Mouse (Mus musculus) neural tube, embryonic 12.5 days (tissue): ENCODE measurements around the gene Emc10. TPM values are rescaled to one million over a fixed set of nuclear protein-coding genes. Genes with fewer than 3 reads are reported as not detected.

Experiments
- ATAC-seq: fragments of 200-750 bp; cut with Nextera tagmentation; 2 replicates; pipeline ENCODE4 v1.8.0; 2017; ENCODE audit warnings: low read depth, mild to moderate bottlenecking, moderate TSS enrichment, moderate library complexity; ENCODE audit not compliant: low FRiP score
- H3K27ac ChIP-seq: fragments of 300-500 bp; sonication (generic); 2 replicates; pipeline ENCODE4 v1.5.1; 2016
- H3K27me3 ChIP-seq: fragments of 300-500 bp; sonication (generic); replicated peaks from 2 replicates; pipeline ENCODE4 v1.6.1; 2016; ENCODE audit warnings: mild to moderate bottlenecking
- H3K36me3 ChIP-seq: fragments of 300-500 bp; sonication (generic); 2 replicates; pipeline ENCODE4 v1.6.1; 2016; ENCODE audit warnings: mild to moderate bottlenecking
- H3K4me1 ChIP-seq: fragments of 300-500 bp; sonication (generic); 2 replicates; pipeline ENCODE4 v1.6.1; 2016
- H3K4me2 ChIP-seq: fragments of 300-500 bp; sonication (generic); replicated peaks from 2 replicates; pipeline ENCODE4 v1.6.1; 2016; ENCODE audit warnings: mild to moderate bottlenecking
- H3K4me3 ChIP-seq: fragments of 300-500 bp; sonication (generic); 2 replicates; pipeline ENCODE4 v1.5.1; 2016
- H3K9ac ChIP-seq: fragments of 300-500 bp; sonication (generic); 2 replicates; pipeline ENCODE4 v1.6.1; 2016; ENCODE audit warnings: mild to moderate bottlenecking
- H3K9me3 ChIP-seq: fragments of 300-500 bp; sonication (generic); 2 replicates; pipeline ENCODE4 v1.6.1; 2016; ENCODE audit warnings: mild to moderate bottlenecking
- WGBS: fragments of 180-500 bp; shearing (Covaris S2); methylation state at CpG from one replicate; pipeline ENCODE4 v1.1.7; 2016; 5-methylcytosine and 5-hydroxymethylcytosine counted together
- polyA plus RNA-seq: library from polyadenylated mRNA; unstranded; fragments of >200 nt; fragmentation: Nextera tagmentation; extraction: Ambion mirVana; gene quantifications from 2 replicates; pipeline ENCODE4 v1.2.1, GENCODE M21; 2016

The Emc10 gene
- polyA plus RNA-seq, 1 experiment from 2014 or later, result 136 TPM

DNA sequence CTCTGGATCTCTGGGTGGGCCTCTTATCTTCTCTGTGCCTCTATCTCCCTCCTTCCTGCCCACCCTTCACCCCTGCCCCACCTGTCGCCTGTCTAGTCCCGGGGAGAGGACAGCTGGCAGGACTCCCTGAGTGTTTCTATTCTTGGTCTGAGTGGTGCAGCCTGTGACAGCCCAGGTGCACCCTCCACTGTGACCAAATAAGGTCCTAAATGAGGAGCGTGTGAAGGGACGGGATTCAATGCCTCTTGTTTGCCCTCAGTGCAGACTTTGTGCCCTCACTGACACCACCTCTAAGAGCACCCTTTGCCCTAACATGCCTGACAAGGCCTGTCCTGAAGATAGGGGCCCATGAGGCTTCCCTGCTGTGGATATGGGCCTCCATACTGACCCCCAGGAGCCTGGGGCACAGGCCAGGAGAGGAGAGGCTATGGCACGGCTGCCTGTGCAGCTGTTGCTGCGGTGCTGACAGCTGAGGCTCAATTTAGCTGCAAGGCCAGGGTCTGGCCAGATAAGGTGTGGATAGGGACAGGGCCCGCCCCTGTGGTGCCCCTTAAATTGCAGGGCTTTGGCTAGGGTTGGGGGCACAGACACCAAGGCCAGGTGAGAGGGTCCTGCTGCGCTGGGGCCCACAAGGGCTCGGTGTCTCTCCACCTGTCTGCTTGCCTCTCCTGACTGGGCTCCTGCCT lies 23.2 kb downstream of the Emc10 start:
- 60% methylated on average over 9 of the region's 9 CpGs for WGBS
- H3K4me1 ChIP-seq, result peaks cover 37% of the 10 kb centered on the region
- H3K27ac ChIP-seq, result no peak overlapping the region
- H3K9ac ChIP-seq, result peak overlapping the region; percentile 42; the same call in 1 of the 2 replicates
- ATAC-seq, result no peak
- no peaks in the 10 kb centered on the region for H3K36me3 ChIP-seq
- H3K4me2 ChIP-seq, result no peak overlapping the region
- peaks cover 28% of the 10 kb centered on the region for H3K27me3 ChIP-seq
- no peaks in the 10 kb centered on the region for H3K9me3 ChIP-seq
- no peak overlapping the region for H3K4me3 ChIP-seq

DNA sequence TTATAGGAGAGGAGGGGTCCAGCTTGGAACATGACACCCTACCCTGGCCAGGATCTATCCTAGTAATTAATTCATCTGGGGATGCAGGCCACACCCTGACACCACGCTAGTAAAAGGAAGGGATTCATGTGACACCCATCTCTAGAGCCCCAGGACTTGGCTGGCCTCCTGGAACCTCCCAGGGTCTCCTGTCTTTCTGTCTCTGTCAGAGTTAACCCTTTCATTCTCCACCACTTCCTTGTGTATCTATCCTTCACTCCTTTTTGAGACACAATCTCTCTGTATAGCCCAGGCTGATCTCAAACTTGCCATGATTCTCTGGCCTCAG lies 23.8 kb downstream of the Emc10 start:
- peaks cover 37% of the 10 kb centered on the region for H3K4me1 ChIP-seq
- H3K27me3 ChIP-seq, result peaks cover 23% of the 10 kb centered on the region
- no peak overlapping the region for H3K4me2 ChIP-seq
- no peak overlapping the region for H3K4me3 ChIP-seq
- H3K27ac ChIP-seq, result no peak overlapping the region
- no peak overlapping the region for H3K9ac ChIP-seq
- 21% methylated on average over 1 of the region's 1 CpGs for WGBS
- no peak for ATAC-seq
- H3K36me3 ChIP-seq, result no peaks in the 10 kb centered on the region
- no peaks in the 10 kb centered on the region for H3K9me3 ChIP-seq

DNA sequence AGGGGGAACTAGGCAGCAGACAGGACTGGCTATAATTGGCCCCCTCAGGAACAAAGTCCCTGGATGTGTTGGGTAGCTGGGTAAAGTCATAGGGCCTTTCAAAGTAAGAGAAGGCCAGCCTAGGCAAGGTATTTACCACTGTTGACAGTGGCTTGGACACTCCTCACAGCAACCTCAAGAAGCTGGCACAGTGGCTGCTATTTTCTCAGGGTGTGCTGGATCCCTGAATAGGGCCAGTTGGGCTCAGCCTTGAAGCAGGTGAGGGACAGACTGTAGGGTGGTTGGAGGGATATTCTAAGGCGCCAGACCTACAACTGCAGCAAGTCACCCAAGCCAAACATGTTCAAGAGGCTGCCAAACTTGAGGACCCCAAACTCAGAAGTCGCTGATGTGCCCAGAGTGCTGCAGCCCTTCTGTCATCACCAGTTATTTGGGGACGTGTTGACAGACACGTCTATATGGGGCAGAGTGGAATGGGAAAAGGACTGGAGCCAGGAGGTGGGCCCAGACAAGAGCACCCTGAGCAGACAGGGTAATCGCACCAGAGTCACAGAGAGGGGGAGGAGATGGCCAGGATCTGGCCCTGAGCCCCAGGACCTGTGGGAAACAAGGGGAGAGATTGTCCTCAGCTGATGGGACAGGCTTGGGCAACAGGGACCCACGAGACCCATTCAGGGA lies 24.3 kb downstream of the Emc10 start:
- Histone ChIP-seq H3K9ac (no peak overlapping the region), H3K27me3 (peaks cover 18% of the 10 kb centered on the region), H3K4me2 (no peak overlapping the region), H3K9me3 (no peaks in the 10 kb centered on the region), H3K4me3 (no peak overlapping the region), H3K4me1 (peaks cover 37% of the 10 kb centered on the region), H3K36me3 (no peaks in the 10 kb centered on the region), H3K27ac (no peak overlapping the region)
- no peak for ATAC-seq
- 52% methylated on average over 6 of the region's 6 CpGs for WGBS

DNA sequence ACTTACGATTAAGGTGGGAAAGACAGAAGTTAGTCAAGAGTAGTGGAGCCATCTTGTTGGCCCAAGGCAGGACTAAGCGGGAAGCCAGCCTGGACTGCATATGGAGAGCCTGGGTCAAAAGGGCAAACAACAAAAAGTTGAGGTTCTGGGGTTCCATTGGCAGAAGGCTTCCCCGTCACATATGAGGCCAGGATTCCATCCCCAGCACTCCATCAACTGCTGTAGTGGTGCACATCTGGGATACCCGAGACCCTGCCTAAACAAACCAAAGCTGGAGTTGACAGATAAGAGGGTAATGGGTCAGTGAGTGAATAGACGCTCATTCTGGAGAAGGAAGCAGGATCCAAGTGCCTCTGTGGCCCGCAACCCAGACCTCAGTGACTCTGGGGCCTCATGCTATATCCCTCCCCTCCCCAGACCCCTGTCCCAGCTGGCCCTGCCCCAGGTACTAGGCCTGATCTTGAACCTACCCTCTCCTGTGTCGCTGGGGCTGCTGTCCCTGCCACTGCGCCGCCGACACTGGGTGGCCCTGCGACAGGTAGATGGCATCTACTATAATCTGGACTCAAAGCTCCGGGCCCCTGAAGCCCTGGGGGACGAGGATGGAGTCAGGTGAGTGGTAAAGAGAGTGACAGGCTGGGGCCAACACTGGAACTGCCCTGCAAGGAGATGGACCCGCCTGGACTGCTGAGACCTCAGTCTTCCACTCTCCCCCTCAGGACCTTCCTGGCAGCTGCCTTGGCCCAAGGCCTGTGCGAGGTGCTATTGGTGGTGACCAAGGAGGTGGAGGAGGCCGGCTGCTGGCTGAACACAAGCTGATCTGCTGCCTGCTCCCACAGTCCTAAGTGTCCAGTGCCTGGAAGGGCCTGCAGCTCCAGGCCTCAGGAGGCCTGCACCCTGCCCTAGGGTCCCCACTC lies 25.4 kb downstream of the Emc10 start:
- Histone ChIP-seq H3K9ac (no peak overlapping the region), H3K27ac (no peak overlapping the region), H3K36me3 (no peaks in the 10 kb centered on the region), H3K27me3 (peaks cover 8% of the 10 kb centered on the region; the same call in 1 of the 2 replicates), H3K4me1 (peaks cover 37% of the 10 kb centered on the region), H3K9me3 (no peaks in the 10 kb centered on the region), H3K4me2 (no peak overlapping the region), H3K4me3 (no peak overlapping the region)
- WGBS, result 87% methylated on average over 16 of the region's 16 CpGs
- no peak for ATAC-seq

DNA sequence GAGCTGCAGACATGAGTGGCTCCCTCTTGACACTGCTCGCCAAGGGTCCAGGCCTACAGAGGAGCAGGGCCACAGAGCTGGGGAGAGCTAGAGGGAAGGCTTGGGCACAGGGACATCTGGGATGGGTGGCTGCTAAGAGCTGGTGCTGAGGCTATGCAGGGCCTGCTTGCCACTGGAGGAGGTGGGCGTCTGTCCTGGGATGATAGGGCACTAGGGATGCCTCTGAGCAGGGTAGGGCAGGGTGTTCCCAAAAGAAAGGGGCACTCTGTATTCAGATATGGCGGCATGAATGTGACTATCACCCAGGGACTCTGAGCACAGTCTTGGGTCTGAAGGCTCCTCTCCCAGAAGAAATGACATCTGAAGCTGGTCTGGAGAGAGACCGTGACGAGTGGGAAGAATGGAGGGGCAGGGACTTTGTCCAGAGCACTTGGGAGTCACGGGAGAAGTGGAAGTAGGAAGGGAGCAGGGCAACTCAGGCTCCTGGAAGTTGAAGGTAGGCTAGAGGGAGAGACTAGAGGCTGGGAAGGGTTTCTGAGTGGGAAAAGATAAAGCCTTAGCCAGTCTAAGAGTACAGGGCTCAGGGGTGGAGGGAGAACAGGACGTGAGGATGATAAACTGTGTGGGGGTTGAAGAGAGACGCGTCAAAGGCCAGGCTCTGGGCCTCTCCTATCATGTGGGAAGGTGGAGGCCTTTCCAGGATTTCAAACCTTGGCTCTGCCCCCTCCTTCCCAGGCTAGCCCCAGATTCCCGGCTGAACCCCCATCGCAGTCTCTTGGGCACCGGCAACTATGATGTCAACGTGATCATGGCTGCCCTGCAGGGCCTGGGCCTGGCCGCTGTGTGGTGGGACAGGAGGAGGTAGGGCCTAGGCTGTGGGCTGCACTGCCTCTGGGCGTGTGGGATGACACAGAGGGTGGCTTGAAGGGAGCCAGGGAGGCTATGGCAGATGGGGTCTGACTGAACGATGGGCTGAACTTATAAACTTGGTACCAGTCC lies 26.4 kb downstream of the Emc10 start:
- no peak for ATAC-seq
- Histone ChIP-seq H3K27ac (no peak overlapping the region), H3K4me2 (0 out of 2 replicates have a peak overlapping the region, but pooled peaks have one; percentile 7), H3K9ac (peak overlapping the region; percentile 3; the same call in 1 of the 2 replicates), H3K36me3 (no peaks in the 10 kb centered on the region), H3K27me3 (no peaks in the 10 kb centered on the region), H3K9me3 (no peaks in the 10 kb centered on the region), H3K4me3 (no peak overlapping the region), H3K4me1 (peaks cover 37% of the 10 kb centered on the region)
- 90% methylated on average over 16 of the region's 16 CpGs for WGBS

DNA sequence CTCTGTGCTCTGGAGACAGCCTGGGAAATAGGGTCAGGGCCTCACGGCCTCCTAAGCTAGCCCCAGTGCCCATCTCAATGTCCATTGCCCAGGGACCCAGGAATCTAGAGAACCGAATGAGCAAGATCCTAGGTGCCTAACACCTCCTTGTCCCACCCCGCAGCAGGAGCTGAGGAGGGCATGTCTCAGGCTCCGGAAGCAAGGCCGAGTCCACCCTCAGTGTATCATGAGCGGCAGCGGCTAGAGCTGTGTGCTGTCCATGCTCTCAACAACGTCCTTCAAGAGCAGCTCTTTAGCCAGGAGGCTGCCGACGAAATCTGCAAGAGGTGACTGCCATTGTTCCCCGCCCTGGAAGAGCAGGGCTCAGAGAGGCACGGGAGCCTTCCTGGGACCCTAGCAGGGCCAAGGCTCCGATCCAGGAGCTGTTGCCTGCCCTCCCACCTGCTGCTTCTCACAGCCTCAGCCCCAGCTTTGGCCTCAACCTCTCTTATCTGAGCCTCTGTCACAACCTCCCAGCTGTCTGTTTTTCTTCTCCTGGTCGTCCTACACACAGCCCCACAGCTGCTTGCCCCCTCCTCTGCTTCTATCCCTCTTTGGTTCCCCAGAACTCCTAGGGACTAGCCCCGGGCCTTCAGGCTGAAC lies 27.6 kb downstream of the Emc10 start:
- Histone ChIP-seq H3K36me3 (no peaks in the 10 kb centered on the region), H3K4me3 (peak overlapping the region; percentile 60), H3K27me3 (peaks cover 3% of the 10 kb centered on the region; the same call in 1 of the 2 replicates), H3K27ac (peak overlapping the region; percentile 38; the same call in 1 of the 2 replicates), H3K4me2 (peak overlapping the region; percentile 58), H3K9ac (peak overlapping the region; percentile 58), H3K9me3 (no peaks in the 10 kb centered on the region), H3K4me1 (peaks cover 39% of the 10 kb centered on the region)
- 68% methylated on average over 15 of the region's 15 CpGs for WGBS
- no peak for ATAC-seq

DNA sequence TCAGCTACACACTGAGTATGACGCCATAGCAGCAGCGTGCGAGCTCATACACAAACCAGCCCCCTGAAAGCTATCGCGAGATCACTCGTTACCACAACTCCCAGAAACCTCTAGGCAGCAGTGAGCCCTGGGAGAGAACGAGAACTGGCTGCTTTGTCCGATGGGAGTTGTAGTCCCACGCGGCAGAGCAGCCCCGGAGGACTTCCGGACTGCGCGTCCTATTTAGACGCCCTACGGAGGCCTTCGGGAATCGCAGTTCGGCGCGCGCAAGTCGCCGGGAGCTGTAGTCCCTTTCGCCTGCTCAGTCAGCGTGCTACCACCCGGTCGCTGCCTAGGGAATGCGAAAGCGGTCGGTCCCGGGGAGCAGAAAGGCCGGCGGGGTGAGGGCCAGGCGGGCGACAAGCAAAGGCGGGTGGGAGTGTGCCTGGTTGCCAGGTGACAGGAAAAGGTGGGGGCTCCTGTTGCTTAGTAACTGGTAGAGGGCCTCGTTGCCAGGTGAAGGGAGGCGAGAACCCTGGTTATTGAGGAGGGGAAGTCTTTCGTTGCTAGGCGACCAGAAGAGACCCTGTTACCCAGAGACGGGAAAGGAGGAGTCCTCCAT lies 28.4 kb downstream of the Emc10 start, which contains the start of gene Josd2:
TSS of gene Josd2 (plus strand) at position 170 of the 601 bp plus-strand sequence.
- H3K9me3 ChIP-seq, result no peaks in the 10 kb centered on the region
- ATAC-seq, result peak; percentile 93
- under 1% methylated on average over 42 of the region's 42 CpGs for WGBS
- peaks cover 8% of the 10 kb centered on the region; the same call in 1 of the 2 replicates for H3K27me3 ChIP-seq
- peak within 1 kb of the TSS; percentile 60 for H3K4me3 ChIP-seq
- H3K9ac ChIP-seq, result peak within 1 kb of the TSS; percentile 58
- peak within 1 kb of the TSS; percentile 58 for H3K4me2 ChIP-seq
- peaks cover 5% of the 10 kb centered on the region; the same call in 1 of the 2 replicates for H3K36me3 ChIP-seq
- H3K27ac ChIP-seq, result peak within 1 kb of the TSS; percentile 64; the same call in 1 of the 2 replicates
- H3K4me1 ChIP-seq, result peaks cover 39% of the 10 kb centered on the region

DNA sequence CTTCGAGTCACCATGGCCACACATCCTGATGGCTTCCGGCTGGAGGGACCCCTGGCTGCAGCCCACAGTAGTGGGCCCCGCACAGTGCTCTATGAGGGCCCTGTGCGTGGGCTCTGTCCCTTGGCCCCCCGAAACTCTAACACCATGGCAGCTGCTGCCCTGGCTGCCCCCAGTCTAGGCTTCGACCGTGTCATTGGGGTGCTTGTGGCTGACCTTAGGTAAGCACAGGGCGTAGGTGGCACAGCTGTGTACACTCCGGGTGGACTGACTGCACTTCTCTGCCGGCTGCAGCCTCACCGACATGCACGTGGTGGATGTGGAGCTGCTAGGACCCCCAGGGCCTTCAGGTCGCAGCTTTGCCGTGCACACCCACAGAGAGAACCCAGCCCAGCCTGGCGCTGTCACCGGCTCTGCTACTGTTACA lies 29.4 kb downstream of the Emc10 start:
- Histone ChIP-seq H3K36me3 (peaks cover 14% of the 10 kb centered on the region), H3K9me3 (no peaks in the 10 kb centered on the region), H3K4me2 (peak overlapping the region; percentile 58; the same call in 1 of the 2 replicates), H3K27me3 (peaks cover 18% of the 10 kb centered on the region), H3K9ac (no peak overlapping the region), H3K27ac (0 out of 2 replicates have a peak overlapping the region, but pooled peaks have one; percentile 32), H3K4me1 (peaks cover 47% of the 10 kb centered on the region), H3K4me3 (no peak overlapping the region)
- WGBS, result 86% methylated on average over 16 of the region's 16 CpGs
- 0 out of 2 replicates have a peak, but pooled peaks have one; percentile 3 for ATAC-seq

DNA sequence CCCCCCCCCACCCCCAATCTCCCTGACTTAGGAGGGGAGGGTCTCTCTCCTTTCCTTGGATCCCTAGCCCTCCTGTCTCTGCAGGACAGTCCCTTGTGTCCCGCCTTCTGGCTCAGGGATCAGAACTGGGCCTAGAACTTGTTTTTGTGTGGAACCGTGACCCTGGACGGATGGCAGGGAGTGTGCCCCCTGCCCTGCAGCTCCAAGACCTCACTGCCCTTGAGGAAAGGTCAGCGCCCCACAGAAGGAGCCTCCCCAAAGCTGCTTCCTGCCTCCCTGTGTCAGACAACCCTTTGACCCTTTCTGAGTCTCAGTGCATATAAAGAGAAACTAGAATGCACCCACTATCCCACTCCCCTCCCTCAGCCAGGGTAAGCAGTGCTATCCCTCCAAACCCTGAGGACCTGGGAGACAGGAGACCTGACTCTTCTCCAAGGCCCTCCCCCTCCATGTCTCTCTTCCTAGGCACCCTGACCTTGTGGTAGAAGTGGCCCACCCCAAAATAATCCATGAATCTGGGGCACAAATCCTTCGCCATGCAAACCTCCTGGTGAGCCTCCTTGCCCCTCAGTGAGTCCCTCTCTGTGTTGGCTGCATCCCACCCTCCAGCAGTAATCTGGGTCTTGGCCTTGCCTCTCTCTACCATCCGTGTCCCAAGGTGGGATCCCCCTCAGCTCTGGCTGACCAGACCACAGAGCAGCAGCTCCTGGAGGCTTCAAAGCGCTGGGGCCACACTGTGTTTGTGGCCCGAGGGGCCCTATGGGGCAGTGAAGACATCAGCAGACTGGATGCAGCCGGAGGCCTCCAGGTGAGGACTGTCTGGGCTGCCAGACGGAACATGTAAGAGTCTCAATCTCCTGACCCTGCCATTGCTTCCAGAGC lies 30.1 kb downstream of the Emc10 start:
- Histone ChIP-seq H3K9ac (no peak overlapping the region), H3K4me1 (peaks cover 43% of the 10 kb centered on the region), H3K4me3 (no peak overlapping the region), H3K36me3 (peaks cover 21% of the 10 kb centered on the region), H3K27ac (no peak overlapping the region), H3K27me3 (peaks cover 24% of the 10 kb centered on the region), H3K4me2 (no peak overlapping the region), H3K9me3 (no peaks in the 10 kb centered on the region)
- no peak for ATAC-seq
- 83% methylated on average over 10 of the region's 10 CpGs for WGBS
